Mouse (Mus musculus) gastrocnemius, postnatal 10 days (tissue): Measurements from ENCODE around the gene Gm11116. TPM values are rescaled to one million over a fixed set of nuclear protein-coding genes. Genes with fewer than 3 reads are reported as not detected.
"Not testable (repeated sequence)": the region's sequence is repeated elsewhere in the genome, so short reads cannot be mapped to it uniquely, and the experiment has no call there.

ENCODE experiments used
- DNase-seq: peaks from one replicate; pipeline ENCODE4 v3.0.0; 2021; ENCODE audit warnings: mixed read lengths
- long read RNA-seq, 2 experiments: library from polyadenylated mRNA; stranded (forward); transcript quantifications; one replicate each; pipeline ENCODE4 v2.0.0; 2021
- total RNA-seq, 2 experiments: library from RNA; stranded (reverse); gene quantifications; 2 replicates each; pipeline ENCODE4 v1.2.3; 2021

Gene Gm11116
- not detected for total RNA-seq
- long read RNA-seq, experiment 1 = 0 reads
- long read RNA-seq, experiment 2 = 0 reads

GRCm38 (mm10) chr5:88111430-88111829, at the start of gene Gm11116:
Gene Gm11116, minus strand, starts transcription at chr5:88111530.
- DNase-seq = no peak

- no peak for DNase-seq
Observed at GRCm38 (mm10) chr5:88153999-88154398, 42.7 kb upstream of the Gm11116 start, which contains the start of gene Gm11115. Gene Gm11115, minus strand, starts transcription at chr5:88154099.

- DNase-seq = not testable (repeated sequence)
Observed at GRCm38 (mm10) chr5:88086256-88086655, 25.1 kb downstream of the Gm11116 start, which contains the start of gene Smr2. Gene Smr2, plus strand, starts transcription at chr5:88086556.

Other genes starting within 250 kb of the Gm11116 start
- gene Odam, start 226.5 kb downstream of the Gm11116 start, total RNA-seq = not detected
- not detected for gene Csn3, start 186.0 kb downstream of the Gm11116 start, total RNA-seq
- gene 2310003L06Rik, start 142.1 kb downstream of the Gm11116 start, total RNA-seq = not detected
- not detected for gene Gm28434, start 142.0 kb downstream of the Gm11116 start, total RNA-seq
- gene Cabs1, start 132.1 kb downstream of the Gm11116 start, total RNA-seq = not detected
- gene Smr3a, start 109.0 kb downstream of the Gm11116 start, total RNA-seq = not detected
- not detected for gene Smr2, start 25.0 kb downstream of the Gm11116 start, total RNA-seq
- not detected for gene Gm11115, start 42.6 kb upstream of the Gm11116 start, total RNA-seq
- gene Gm7714, start 157.4 kb upstream of the Gm11116 start, total RNA-seq = not detected
- not detected for gene Prol1, start 205.8 kb upstream of the Gm11116 start, total RNA-seq